Mouse (Mus musculus) midbrain, embryonic 11.5 days (tissue): Measurements from ENCODE around the gene Dll1. TPM values are rescaled to one million over a fixed set of nuclear protein-coding genes. Genes with fewer than 3 reads are reported as not detected.

ENCODE experiments used
- ATAC-seq: fragments of 200-750 bp; cut with Nextera tagmentation; 2 replicates; pipeline ENCODE4 v1.8.0; 2017; ENCODE audit warnings: moderate TSS enrichment, moderate library complexity; ENCODE audit not compliant: low FRiP score
- DNase-seq: peaks from one replicate; pipeline ENCODE4 v3.0.0; 2015; ENCODE audit warnings: low spot score; ENCODE audit errors: missing footprints
- H3K27ac ChIP-seq: fragments of 300-500 bp; sonication (generic); 2 replicates; pipeline ENCODE4 v1.5.1; 2014; ENCODE audit warnings: low read depth, low read length
- H3K27me3 ChIP-seq: fragments of 300-500 bp; sonication (generic); 2 replicates; pipeline ENCODE4 v1.6.1; 2014; ENCODE audit warnings: mild to moderate bottlenecking, low read length, moderate library complexity, mixed read lengths; ENCODE audit not compliant: control insufficient read depth, insufficient read depth
- H3K36me3 ChIP-seq: fragments of 300-500 bp; sonication (generic); 2 replicates; pipeline ENCODE4 v1.6.1; 2014; ENCODE audit warnings: mild to moderate bottlenecking, low read length, moderate library complexity, mixed read lengths; ENCODE audit not compliant: control insufficient read depth, insufficient read depth
- H3K4me1 ChIP-seq: fragments of 300-500 bp; sonication (generic); 2 replicates; pipeline ENCODE4 v1.6.1; 2014; ENCODE audit warnings: low read length; ENCODE audit not compliant: control insufficient read depth, insufficient read depth
- H3K4me2 ChIP-seq: fragments of 300-500 bp; sonication (generic); 2 replicates; pipeline ENCODE4 v1.6.1; 2014; ENCODE audit warnings: mild to moderate bottlenecking, moderate library complexity
- H3K4me3 ChIP-seq: fragments of 300-500 bp; sonication (generic); 2 replicates; pipeline ENCODE4 v1.5.1; 2014; ENCODE audit warnings: low read depth, low read length
- H3K9ac ChIP-seq: fragments of 300-500 bp; sonication (generic); 2 replicates; pipeline ENCODE4 v1.6.1; 2014; ENCODE audit warnings: low read length
- H3K9me3 ChIP-seq: fragments of 300-500 bp; sonication (generic); 2 replicates; pipeline ENCODE4 v1.6.1; 2016; ENCODE audit warnings: low read length; ENCODE audit not compliant: control insufficient read depth
- WGBS: fragments of 180-500 bp; shearing (Covaris S2); extraction: QIAGEN DNeasy Blood & Tissue Kit; methylation state at CpG from one replicate; pipeline ENCODE4 v1.1.7; 2014; 5-methylcytosine and 5-hydroxymethylcytosine counted together
- polyA plus RNA-seq: library from polyadenylated mRNA; unstranded; fragments of >200 nt; fragmentation: Nextera tagmentation; extraction: Ambion mirVana; gene quantifications from 2 replicates; pipeline ENCODE4 v1.2.1, GENCODE M21; 2014

Gene Dll1
- polyA plus RNA-seq, 1 experiment from 2014 or later: 68.6 TPM

DNA sequence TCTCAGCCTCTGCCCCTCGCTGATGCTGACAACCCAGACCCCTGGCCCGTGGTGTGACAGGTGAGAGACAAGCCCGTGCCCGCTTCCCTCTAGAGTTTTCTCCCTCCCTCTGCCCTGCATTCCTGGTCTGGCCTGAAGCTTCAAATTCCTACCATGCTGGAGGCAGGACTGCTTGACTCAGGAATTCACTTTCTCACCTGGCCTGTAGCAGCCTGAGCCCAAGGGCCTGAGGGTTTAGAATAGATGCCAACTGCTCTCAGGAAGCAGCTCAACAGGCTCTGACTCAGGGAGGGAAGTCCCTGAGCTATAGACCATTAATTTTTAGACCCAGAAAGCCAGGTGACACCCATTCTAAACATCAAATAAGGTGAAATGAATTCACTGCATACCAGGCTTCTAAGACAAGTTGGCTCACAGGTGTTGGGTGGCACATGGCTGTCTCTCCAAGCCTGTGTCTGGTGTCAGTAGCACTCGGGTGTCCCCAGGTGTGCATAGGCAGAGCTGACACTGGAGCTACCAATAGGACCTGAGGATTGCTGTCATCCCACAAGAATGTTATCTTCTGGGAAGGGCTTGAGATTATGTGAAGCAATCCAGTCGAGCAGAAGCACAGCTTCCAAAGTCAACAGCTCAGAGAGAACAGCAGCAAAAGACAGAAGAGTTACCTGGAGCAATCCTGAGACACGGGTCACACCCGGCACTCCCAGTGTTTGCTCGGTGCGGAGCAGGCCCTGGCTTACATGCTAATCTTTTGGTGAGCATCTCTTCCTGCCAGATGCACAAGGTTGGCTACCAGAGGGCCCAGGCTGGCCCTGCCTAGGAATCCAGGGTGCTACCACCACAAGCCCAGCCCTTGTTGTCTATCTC, 50.5 kb downstream of the Dll1 start:
- no peak for DNase-seq
- no peaks in the 10 kb centered on the region for H3K27me3 ChIP-seq
- H3K4me2 ChIP-seq: no peak overlapping the region
- H3K36me3 ChIP-seq: no peaks in the 10 kb centered on the region
- no peaks in the 10 kb centered on the region for H3K9me3 ChIP-seq
- H3K9ac ChIP-seq: no peak overlapping the region
- no peak overlapping the region for H3K27ac ChIP-seq
- ATAC-seq: no peak
- H3K4me1 ChIP-seq: no peaks in the 10 kb centered on the region
- H3K4me3 ChIP-seq: no peak overlapping the region
- WGBS: 78% methylated on average over 10 of the region's 10 CpGs

DNA sequence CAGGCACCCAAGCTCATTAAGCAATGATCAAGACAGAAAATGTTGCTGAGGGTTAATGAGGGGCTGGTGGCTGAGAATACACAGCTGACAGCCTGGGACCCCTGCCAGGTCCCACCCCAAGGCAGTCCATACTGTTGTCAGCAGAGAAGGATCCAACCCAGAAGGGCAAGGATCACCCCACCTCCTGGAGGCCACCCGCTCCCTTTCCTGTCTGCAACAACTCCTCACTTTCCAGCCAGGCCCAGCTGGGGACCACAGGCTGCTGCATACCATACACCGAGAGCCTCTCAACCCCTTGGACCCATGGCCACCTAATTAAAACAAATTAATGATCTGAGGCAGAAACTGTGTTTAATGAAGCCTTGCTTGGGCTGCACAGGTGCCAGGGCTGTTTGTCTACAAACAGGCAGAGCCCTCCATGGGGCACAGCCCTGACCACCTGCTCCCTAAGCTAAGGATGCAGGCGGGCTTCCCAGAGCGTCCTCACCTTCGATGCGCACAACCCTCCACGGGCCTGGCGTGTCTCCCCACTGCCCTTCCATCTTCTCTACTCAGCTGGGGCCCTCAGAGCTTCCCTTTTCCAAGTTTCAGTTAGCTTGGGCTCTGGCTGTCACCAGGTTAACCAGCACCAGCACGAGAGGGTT, 53.4 kb downstream of the Dll1 start:
- DNase-seq: no peak
- no peak for ATAC-seq

More for the DNA sequence above, 53.4 kb downstream of the Dll1 start:
- Histone ChIP-seq H3K9me3 (no peaks in the 10 kb centered on the region), H3K4me1 (no peaks in the 10 kb centered on the region), H3K27me3 (no peaks in the 10 kb centered on the region), H3K36me3 (no peaks in the 10 kb centered on the region), H3K9ac (no peak overlapping the region), H3K4me2 (no peak overlapping the region), H3K27ac (no peak overlapping the region), H3K4me3 (no peak overlapping the region)
- 79% methylated on average over 9 of the region's 9 CpGs for WGBS

Other genes with a start within 250 kb of the Dll1 start
- 32.2 and 36.3 TPM in 2 replicates for gene Fam120b, start 19.3 kb upstream of the Dll1 start, polyA plus RNA-seq
- 278 and 283 TPM in 2 replicates for gene Psmb1, start 122.9 kb upstream of the Dll1 start, polyA plus RNA-seq
- gene Tbp, start 123.0 kb upstream of the Dll1 start, polyA plus RNA-seq: 77.2 and 85.5 TPM in 2 replicates
- 65.8 and 71.9 TPM in 2 replicates for gene Pdcd2, start 150.4 kb upstream of the Dll1 start, polyA plus RNA-seq
- gene Prdm9, start 187.5 kb upstream of the Dll1 start, polyA plus RNA-seq: 0.66 and 2.0 TPM in 2 replicates